Mouse (Mus musculus) MN1 (cell line): ENCODE results near the gene Olfr620.

Source experiments
- DNase-seq: peaks from one replicate; pipeline ENCODE4 v3.0.0-alpha.2; 2016; ENCODE audit warnings: low spot score

Gene Olfr620

DNA sequence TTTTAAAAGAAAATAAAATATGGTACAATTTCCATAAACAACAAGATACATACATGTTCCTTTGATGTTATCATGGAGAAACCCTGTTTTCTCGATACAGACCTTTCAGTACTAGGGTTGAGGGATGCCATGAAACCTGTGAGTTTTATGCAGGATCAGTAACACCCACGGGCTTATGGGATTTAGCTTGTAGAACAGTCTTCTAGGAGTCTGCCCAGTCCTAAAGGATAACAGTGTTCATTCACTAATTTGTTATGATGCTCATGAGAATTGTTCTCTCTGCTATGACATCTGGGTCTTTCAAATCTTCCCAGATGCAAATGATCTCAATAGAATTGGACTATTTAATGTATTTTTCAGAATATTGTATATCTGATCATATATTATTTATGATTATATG lies at the start of gene Olfr620:
TSS of gene Olfr620 (minus strand) at position 101 of the 400 bp plus-strand sequence.
- DNase-seq: no peak

DNA sequence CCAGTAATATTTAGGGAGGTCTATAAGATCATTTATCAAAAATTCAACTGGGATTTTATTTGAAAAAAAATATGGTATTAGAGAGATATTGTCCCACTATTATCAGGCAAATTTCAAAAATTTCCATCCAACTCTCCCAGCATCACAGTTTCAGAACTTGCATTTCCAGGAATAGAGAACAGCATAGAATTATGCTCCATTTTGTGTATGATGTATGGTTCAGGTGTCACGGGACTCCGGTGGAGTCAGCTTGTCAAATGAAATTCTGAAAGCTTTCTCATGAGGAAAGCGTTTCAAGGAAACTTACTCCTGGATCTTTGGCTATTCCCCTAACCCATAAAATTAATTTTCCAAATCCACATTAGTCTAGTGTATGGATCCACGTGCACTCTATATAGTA lies 31.7 kb upstream of the Olfr620 start:
- DNase-seq: no peak

DNA sequence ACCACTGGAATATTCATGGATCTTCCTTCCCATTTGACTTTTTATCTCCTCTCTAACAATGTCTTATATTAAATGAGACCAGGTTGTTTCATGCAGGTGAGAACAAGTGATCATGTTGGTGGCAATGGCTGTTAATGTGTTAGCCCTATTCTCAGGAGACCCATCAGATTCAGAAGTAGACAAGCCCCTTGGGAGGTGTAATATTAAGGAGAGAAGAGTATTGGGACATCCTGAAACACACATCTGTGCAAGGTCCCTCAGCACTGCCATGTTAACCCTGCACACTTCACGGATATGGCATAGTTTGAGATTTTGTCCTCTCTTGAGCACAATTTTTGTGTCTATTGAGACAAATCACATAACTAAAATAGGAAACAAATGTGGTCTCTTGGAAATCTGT lies 30.3 kb upstream of the Olfr620 start, which contains the start of gene Olfr622:
TSS of gene Olfr622 (minus strand) at position 101 of the 400 bp plus-strand sequence.
- no peak for DNase-seq

DNA sequence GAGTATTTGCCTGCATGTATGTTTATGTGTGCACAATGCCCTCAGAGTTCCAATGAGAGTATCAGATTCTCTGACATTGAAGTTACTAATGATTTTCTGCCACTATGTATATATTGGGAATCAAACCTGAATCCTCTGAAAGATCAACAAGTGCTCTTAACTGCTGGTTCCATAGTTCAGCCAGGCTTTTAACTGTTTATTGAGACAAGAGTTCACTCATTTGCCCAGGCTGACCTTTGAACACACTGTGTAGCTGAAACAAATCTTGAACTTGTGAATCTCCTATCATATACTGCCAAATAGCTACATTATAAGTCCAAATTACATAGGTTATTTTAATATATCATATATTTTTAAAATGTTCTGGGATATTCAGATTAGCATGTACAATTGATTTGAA lies 24.5 kb upstream of the Olfr620 start:
- no peak for DNase-seq

DNA sequence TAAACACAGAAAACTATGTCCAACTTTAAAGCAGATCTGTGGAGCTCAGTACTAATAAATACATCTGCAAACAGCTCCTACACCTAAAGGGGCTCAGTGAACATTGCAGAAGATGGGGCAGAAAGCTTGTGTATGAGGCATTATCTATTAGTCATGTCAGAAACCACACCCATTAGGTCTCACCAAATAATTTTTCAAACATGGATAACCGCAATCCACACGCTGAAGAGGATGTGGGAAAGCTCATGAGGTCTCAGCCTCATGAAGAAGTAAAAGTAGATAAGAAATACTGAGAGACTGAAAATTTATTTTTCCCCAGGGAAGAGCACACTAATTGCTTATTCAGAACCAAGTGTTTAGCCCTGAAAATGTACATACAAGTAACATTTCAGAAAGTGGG lies 4.9 kb downstream of the Olfr620 start:
- DNase-seq: no peak

DNA sequence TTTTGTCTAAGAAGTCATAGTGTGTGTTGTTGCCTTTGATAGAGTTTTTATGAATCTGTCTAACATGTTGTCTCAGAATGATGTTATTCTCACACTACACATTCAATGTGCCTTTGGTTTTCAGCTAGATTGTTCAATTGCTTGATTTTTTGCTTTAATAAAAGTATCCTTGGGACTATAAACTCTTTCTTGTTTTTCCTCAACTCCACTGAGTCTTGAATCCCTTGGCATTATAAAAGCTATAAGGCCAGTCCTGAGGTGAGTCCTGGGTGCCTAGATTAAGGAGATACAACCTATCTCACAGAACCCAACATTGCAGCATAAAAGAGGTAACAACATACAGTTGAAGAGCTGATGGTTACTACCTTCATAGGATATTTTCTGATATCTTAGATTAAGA lies 12.1 kb downstream of the Olfr620 start, which contains the start of gene Olfr619:
TSS of gene Olfr619 (plus strand) at position 301 of the 400 bp plus-strand sequence.
- DNase-seq: no peak

DNA sequence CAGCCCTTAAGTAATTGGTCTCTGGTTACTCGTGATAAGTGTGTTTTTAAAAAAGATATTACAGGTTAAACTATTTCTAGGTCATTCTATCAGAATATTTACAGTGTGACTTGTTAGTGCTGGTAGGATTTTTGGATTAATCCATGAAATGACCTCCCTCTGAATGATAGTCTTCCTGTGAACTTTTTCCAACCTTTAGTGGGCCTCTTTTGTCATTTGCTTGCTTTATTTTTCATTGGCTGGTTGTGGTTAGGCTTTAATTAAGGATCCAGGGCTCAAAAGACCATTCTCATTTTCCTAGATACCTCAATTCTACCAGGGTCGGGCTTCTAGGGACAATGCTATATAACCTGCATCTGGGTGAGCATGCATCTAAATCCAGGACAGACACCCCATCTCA lies 22.5 kb downstream of the Olfr620 start, which contains the start of gene Olfr618:
TSS of gene Olfr618 (plus strand) at position 301 of the 400 bp plus-strand sequence.
- DNase-seq: no peak

DNA sequence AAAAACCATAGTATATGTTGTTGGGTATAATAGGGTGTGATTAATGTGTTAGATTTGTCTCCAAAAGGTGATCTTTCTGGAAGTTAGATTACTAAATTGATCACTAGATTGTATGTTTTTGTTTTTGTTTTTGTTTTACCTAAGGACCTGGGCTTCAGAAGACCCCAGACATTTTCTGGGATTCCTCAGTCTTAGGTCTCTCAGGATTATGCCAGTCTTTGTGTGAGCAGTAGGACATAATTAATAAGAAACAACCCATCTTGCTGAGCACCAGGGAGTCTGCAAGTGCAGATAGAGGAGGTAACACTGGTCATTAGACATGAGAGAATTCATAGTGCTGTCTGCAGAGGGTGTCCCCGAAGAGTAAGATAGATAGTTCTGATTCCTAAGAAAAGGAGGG lies 39.6 kb downstream of the Olfr620 start, which contains the start of gene Olfr617:
TSS of gene Olfr617 (plus strand) at position 301 of the 400 bp plus-strand sequence.
- no peak for DNase-seq

DNA sequence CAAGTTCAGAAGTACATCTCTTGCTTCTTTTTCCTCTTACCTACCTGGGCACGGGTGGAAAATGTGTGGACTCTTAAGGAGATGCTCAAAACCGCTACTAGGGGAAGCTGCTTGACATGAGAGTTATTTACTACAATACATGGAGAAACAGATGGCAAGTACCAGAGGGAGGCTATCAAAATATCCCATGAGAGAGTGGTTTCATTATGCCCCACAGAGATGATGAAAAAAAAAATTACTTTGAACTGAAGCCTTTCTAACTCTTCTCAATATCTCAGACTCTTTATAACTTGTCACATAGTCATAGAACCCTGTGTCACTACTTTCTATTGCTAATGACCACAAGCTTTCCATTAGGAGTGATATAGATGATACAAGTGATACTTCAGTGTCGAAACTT lies 43.3 kb downstream of the Olfr620 start, which contains the start of gene Olfr616:
TSS of gene Olfr616 (minus strand) at position 101 of the 400 bp plus-strand sequence.
- no peak for DNase-seq

DNA sequence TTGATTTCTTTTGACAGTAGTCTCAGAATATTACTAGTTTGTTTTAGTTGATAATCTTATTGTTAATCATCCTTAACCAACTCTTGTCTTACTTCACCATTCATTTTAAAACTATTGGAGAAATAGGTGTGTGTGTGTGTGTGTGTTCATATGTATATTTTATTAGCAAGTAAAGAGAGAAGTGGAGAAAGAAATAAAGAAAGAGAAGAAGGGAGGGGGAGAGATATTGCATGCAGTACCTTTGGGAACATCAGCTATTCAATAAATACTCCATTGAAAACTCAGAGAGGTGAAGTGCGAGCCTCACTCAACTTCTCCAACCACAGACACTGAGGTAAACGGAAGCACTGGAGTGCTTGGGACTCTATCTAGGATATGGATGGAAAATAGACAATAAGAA lies 56.6 kb downstream of the Olfr620 start, which contains the start of gene Olfr615:
TSS of gene Olfr615 (plus strand) at position 301 of the 400 bp plus-strand sequence.
- no peak for DNase-seq
